Mouse (Mus musculus): ENCODE results near the gene Coq8b. TPM values are rescaled to one million over a fixed set of nuclear protein-coding genes. Genes with fewer than 3 reads are reported as not detected.

Gene Coq8b
- total RNA-seq (2014; rRNA removed) (11.9 and 16.6 TPM in 2 replicates), polyA plus RNA-seq (2012; rRNA removed) (35.2 and 36.2 TPM in 2 replicates)

DNA sequence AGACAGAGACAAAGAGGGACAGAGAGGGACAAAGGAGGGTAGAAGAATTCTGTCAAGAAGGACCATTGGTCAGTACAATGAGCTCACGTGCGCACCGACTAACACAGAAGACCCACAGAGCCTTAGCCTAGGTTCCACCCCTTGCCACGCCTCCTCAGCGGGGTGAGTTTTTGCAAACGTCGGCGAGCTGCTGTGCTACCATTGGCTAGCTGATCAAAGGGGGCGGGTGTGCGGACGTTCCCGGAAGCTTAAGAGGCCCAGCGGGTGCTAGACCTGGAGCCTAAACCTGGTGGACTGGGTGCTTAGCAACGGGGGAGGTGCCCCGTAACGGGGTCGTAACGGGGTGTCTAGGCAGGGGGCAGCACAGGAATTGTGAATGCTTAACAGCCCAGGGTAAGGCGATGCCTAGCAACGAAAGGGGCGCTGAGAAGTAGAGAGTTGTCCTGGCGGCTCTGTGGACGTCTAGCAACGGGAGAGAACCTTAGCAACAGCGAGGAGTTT lies at the start of gene Coq8b:
Coq8b (plus strand) TSS at position 243 of the 501 bp plus-strand sequence.
- WGBS: 1% methylated on average over 25 of the region's 25 CpGs

DNA sequence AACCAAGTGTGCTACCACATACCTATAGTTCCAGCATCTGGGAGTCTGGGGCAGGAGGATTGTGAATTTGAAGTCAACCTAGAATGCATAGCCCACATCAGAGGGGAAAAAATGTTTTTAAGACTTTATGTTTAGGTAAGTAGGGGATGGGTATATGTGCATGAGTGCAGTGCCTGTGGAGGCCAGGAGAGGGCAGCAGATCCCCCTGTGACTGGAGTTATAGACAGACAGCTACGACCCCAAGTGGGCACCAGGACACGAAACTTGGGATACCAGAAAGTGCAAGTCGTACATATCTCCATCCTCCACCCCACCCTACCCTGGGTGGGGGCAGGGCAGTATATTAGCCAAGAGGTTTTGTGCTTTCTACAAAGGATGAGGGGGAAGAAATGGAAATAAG lies 47.9 kb upstream of the Coq8b start:
- TF ChIP-seq CTCF (IDR thresholded peaks at IDR 0.05; ENCODE audit: low read depth, low read length): peak; percentile 90
- TF ChIP-seq POLR2A (IDR thresholded peaks at IDR 0.05; ENCODE audit: extremely low read depth, insufficient read depth, low read length): no peak
- Histone ChIP-seq H3K27me3 (ENCODE audit: control insufficient read depth, insufficient read depth, low read length) (no peaks in the 10 kb centered on the region), H3K27ac (replicated peaks; ENCODE audit: insufficient read depth, low read depth, low read length) (no peak overlapping the region), H3K4me3 (ENCODE audit: insufficient read depth, low read depth, low read length) (no peak overlapping the region), H3K4me1 (ENCODE audit: control insufficient read depth, insufficient read depth, low read length) (peaks cover 12% of the 10 kb centered on the region), H3K9ac (ENCODE audit: low read depth, low read length) (no peak overlapping the region), H3K36me3 (ENCODE audit: control insufficient read depth, insufficient read depth, low read length) (peaks cover 34% of the 10 kb centered on the region), H3K79me2 (ENCODE audit: control insufficient read depth, insufficient read depth, low read length) (peaks cover 3% of the 10 kb centered on the region; the same call in 1 of the 2 replicates)
- DNase-seq (ENCODE audit: extremely low read depth, low read depth, low spot score): no peak
- whole genome bisulfite sequencing: 76% methylated on average over 3 of the region's 3 CpGs

More for the DNA sequence above, at the start of gene Coq8b:
- Histone ChIP-seq H3K79me2 (ENCODE audit: control insufficient read depth, insufficient read depth, low read length) (peaks cover 5% of the 10 kb centered on the region; the same call in 1 of the 2 replicates), H3K27me3 (ENCODE audit: control insufficient read depth, insufficient read depth, low read length) (no peaks in the 10 kb centered on the region), H3K4me1 (ENCODE audit: control insufficient read depth, insufficient read depth, low read length) (peaks cover 5% of the 10 kb centered on the region; the same call in 1 of the 2 replicates), H3K27ac (replicated peaks; ENCODE audit: insufficient read depth, low read depth, low read length) (peak within 1 kb of the TSS; percentile 51; the same call in 1 of the 2 replicates), H3K9ac (ENCODE audit: low read depth, low read length) (peak within 1 kb of the TSS; percentile 89), H3K36me3 (ENCODE audit: control insufficient read depth, insufficient read depth, low read length) (no peaks in the 10 kb centered on the region), H3K4me3 (ENCODE audit: insufficient read depth, low read depth, low read length) (peak within 1 kb of the TSS; percentile 90)
- TF ChIP-seq POLR2A (IDR thresholded peaks at IDR 0.05; ENCODE audit: extremely low read depth, insufficient read depth, low read length): peak; percentile 79; the same call in 1 of the 2 replicates
- no peak for TF ChIP-seq CTCF (IDR thresholded peaks at IDR 0.05; ENCODE audit: low read depth, low read length)
- DNase-seq (ENCODE audit: extremely low read depth, low read depth, low spot score): peak; percentile 91

DNA sequence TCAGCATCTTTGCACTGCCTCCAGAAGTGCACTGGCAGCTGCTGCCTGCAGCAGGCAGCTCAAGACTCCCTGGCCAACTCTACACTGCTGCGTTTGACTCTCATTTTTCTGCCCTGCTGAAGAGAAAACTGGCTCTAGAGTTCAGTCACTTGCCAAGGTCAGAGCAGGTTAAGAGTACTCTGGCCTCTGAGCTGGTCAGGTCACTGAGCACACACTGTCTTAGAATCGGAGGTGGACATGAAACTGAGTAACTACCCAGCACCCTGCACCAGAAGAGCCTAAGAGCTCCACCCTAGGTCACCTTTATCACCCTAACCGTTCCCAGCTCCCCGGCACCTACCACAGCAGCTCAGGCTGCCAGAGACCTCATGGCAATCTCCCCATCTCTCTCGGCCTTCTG lies 46.8 kb upstream of the Coq8b start:
- H3K79me2 ChIP-seq (ENCODE audit: control insufficient read depth, insufficient read depth, low read length): peaks cover 3% of the 10 kb centered on the region; the same call in 1 of the 2 replicates
- H3K27ac ChIP-seq (replicated peaks; ENCODE audit: insufficient read depth, low read depth, low read length): peak overlapping the region; percentile 15
- H3K36me3 ChIP-seq (ENCODE audit: control insufficient read depth, insufficient read depth, low read length): peaks cover 41% of the 10 kb centered on the region
- H3K9ac ChIP-seq (ENCODE audit: low read depth, low read length): no peak overlapping the region
- peak; percentile 84 for DNase-seq (ENCODE audit: extremely low read depth, low read depth, low spot score)
- H3K4me1 ChIP-seq (ENCODE audit: control insufficient read depth, insufficient read depth, low read length): peaks cover 7% of the 10 kb centered on the region
- WGBS: 26% methylated on average over 5 of the region's 5 CpGs
- no peak for TF ChIP-seq POLR2A (IDR thresholded peaks at IDR 0.05; ENCODE audit: extremely low read depth, insufficient read depth, low read length)
- no peak for TF ChIP-seq CTCF (IDR thresholded peaks at IDR 0.05; ENCODE audit: low read depth, low read length)
- H3K4me3 ChIP-seq (ENCODE audit: insufficient read depth, low read depth, low read length): no peak overlapping the region
- H3K27me3 ChIP-seq (ENCODE audit: control insufficient read depth, insufficient read depth, low read length): no peaks in the 10 kb centered on the region

DNA sequence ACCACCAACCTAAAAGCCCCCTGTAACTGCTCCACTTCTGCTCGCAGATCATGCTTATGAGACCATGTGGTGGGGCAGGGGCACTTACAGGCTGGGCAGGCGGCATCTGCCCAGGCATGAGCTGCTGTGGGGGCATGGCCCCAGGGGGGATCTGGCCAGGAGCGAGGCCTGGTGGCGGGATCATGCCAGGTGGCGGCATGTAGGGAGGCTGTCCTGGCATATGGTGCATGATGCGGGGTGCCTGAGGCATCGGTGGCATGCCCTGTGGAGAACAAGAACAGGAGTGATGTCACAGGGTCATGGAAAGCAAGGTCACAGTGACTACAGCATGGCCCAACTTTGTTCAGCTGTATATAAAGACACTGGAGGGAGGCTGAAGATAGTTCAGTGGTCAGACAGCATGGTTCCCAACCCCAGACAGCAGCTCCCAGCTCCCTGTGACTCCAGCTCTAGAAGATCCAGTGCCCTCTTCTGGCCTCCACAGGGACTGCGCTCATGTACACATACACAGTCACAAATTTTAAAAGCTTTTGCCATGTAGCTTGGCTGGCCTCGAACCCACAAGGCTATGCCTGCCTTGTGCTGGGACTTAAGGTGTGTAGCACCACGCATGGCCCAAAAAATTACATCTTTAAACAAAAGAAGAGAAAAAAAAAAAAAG lies 43.4 kb upstream of the Coq8b start:
- Histone ChIP-seq H3K79me2 (ENCODE audit: control insufficient read depth, insufficient read depth, low read length) (peaks cover 15% of the 10 kb centered on the region; the same call in 1 of the 2 replicates), H3K36me3 (ENCODE audit: control insufficient read depth, insufficient read depth, low read length) (peaks cover 59% of the 10 kb centered on the region), H3K27ac (replicated peaks; ENCODE audit: insufficient read depth, low read depth, low read length) (no peak overlapping the region), H3K4me1 (ENCODE audit: control insufficient read depth, insufficient read depth, low read length) (peaks cover 8% of the 10 kb centered on the region), H3K4me3 (ENCODE audit: insufficient read depth, low read depth, low read length) (no peak overlapping the region), H3K27me3 (ENCODE audit: control insufficient read depth, insufficient read depth, low read length) (no peaks in the 10 kb centered on the region), H3K9ac (ENCODE audit: low read depth, low read length) (no peak overlapping the region)
- no peak for DNase-seq (ENCODE audit: extremely low read depth, low read depth, low spot score)
- WGBS: 98% methylated on average over 10 of the region's 10 CpGs
- TF ChIP-seq POLR2A (IDR thresholded peaks at IDR 0.05; ENCODE audit: extremely low read depth, insufficient read depth, low read length): no peak
- TF ChIP-seq CTCF (IDR thresholded peaks at IDR 0.05; ENCODE audit: low read depth, low read length): peak; percentile 54

DNA sequence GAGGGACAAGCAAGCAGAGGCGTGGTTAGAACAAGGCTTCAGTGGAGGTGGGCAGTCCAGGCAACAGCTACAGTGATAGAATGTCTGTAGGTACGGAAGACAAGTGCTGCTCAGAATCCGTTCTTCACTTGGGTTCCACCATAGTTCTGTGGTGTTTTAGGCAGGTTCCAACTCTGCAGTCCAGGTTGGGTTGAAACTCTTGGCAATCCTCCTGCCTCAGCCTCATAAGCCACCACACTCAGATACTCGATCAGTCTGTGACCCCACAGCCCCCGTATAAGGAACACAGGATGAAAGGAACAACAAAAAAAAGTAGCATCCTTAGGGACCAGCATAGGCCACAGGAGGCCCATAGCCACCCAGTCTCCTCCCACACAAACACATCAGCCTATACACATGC lies 40.4 kb upstream of the Coq8b start:
- H3K4me1 ChIP-seq (ENCODE audit: control insufficient read depth, insufficient read depth, low read length): peaks cover 5% of the 10 kb centered on the region
- DNase-seq (ENCODE audit: extremely low read depth, low read depth, low spot score): no peak
- 97% methylated on average over 5 of the region's 5 CpGs for WGBS
- H3K79me2 ChIP-seq (ENCODE audit: control insufficient read depth, insufficient read depth, low read length): peaks cover 22% of the 10 kb centered on the region; the same call in 1 of the 2 replicates
- no peaks in the 10 kb centered on the region for H3K27me3 ChIP-seq (ENCODE audit: control insufficient read depth, insufficient read depth, low read length)
- TF ChIP-seq CTCF (IDR thresholded peaks at IDR 0.05; ENCODE audit: low read depth, low read length) (no peak), POLR2A (IDR thresholded peaks at IDR 0.05; ENCODE audit: extremely low read depth, insufficient read depth, low read length) (no peak)
- H3K9ac ChIP-seq (ENCODE audit: low read depth, low read length): no peak overlapping the region
- no peak overlapping the region for H3K4me3 ChIP-seq (ENCODE audit: insufficient read depth, low read depth, low read length)
- H3K36me3 ChIP-seq (ENCODE audit: control insufficient read depth, insufficient read depth, low read length): peaks cover 50% of the 10 kb centered on the region
- H3K27ac ChIP-seq (replicated peaks; ENCODE audit: insufficient read depth, low read depth, low read length): no peak overlapping the region

DNA sequence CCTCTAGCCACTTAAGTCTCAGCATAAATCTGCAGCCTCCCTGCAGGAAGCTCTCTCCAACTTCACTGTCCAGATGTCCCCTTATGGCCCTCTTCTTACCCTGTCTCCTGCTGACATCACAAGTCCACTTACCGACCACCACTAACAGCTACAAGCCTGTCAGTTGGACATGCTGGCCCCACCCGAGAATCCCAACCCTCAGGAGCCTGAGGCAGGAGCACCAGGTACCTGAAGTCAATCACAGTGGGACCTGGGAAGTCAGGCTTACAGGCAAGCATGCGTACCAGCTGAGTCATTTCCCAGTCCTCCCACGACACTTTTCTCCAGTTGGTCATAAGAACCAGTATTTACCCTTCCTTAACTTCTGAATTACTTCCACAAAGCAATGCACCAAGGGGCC lies 39.1 kb upstream of the Coq8b start:
- H3K27ac ChIP-seq (replicated peaks; ENCODE audit: insufficient read depth, low read depth, low read length): no peak overlapping the region
- peaks cover 5% of the 10 kb centered on the region for H3K4me1 ChIP-seq (ENCODE audit: control insufficient read depth, insufficient read depth, low read length)
- H3K79me2 ChIP-seq (ENCODE audit: control insufficient read depth, insufficient read depth, low read length): peaks cover 22% of the 10 kb centered on the region; the same call in 1 of the 2 replicates
- H3K36me3 ChIP-seq (ENCODE audit: control insufficient read depth, insufficient read depth, low read length): peaks cover 37% of the 10 kb centered on the region
- no peak overlapping the region for H3K4me3 ChIP-seq (ENCODE audit: insufficient read depth, low read depth, low read length)
- H3K27me3 ChIP-seq (ENCODE audit: control insufficient read depth, insufficient read depth, low read length): no peaks in the 10 kb centered on the region
- 79% methylated on average over 4 of the region's 4 CpGs for WGBS
- H3K9ac ChIP-seq (ENCODE audit: low read depth, low read length): no peak overlapping the region
- TF ChIP-seq POLR2A (IDR thresholded peaks at IDR 0.05; ENCODE audit: extremely low read depth, insufficient read depth, low read length): no peak
- no peak for DNase-seq (ENCODE audit: extremely low read depth, low read depth, low spot score)

Measured in liver, adult 2 months (tissue).